Comparison of ENCODE assay signal across 20 mouse cellular contexts in the genomic region with DNA sequence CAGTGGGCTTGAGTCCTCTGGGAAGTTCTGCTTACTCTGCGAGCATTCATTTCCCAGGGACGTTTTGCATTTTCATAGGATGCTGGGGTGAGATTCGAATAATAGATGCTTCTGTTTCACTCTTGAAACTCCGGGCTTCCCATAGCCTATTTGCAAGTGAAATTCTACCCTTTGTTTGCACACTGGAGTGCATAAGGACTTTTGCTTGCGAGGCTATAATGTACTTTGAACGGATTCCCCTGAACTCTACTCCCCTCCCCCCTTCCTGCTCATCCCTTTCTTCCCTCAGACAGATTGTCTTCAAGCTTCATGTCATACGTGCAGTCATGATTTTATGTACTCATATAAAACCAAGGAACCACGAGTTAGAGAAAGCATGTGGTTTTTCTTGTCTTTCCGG. TPM values are rescaled to one million over a fixed set of nuclear protein-coding genes. Genes with fewer than 3 reads are reported as not detected.
DNase-seq lines count a peak whose midpoint lies in the region; ATAC-seq lines count a peak whose summit lies in the region.
"Had no signal": no experiment of that assay in that cellular context is flagged by ENCODE, and none has a peak within 500 bp of the region (broad histone marks: within the 10 kb centered on the region; RNA-seq: fewer than 3 reads in every experiment).

No protein-coding gene starts in this region.

- H3K9me3 ChIP-seq in hindbrain, embryonic 12.5 days (replicated peaks) = no peaks in the 10 kb centered on the region
- 0 out of 2 replicates have a peak, but pooled peaks cover 5% of the 10 kb centered on the region for H3K9me3 ChIP-seq in hindbrain, embryonic 14.5 days (ENCODE audit: control insufficient read depth, low read length)
- no peaks in the 10 kb centered on the region for H3K9me3 ChIP-seq in midbrain, embryonic 13.5 days
- H3K9me3 ChIP-seq in intestine, embryonic 16.5 days (ENCODE audit: control insufficient read depth, low read length) = no peaks in the 10 kb centered on the region
- H3K9me3 ChIP-seq: forebrain, embryonic 15.5 days; hindbrain, embryonic 15.5 days; neural tube, embryonic 15.5 days had no signal

- no peak overlapping the region for H3K4me2 ChIP-seq in hindbrain, embryonic 12.5 days (replicated peaks)
- no peak overlapping the region for H3K4me2 ChIP-seq in hindbrain, embryonic 14.5 days (replicated peaks)
- no peak overlapping the region for H3K4me2 ChIP-seq in midbrain, embryonic 13.5 days (replicated peaks)
- no peak overlapping the region for H3K4me2 ChIP-seq in intestine, embryonic 16.5 days (ENCODE audit: low read depth, low read length)
- H3K4me2 ChIP-seq: forebrain, embryonic 15.5 days; heart, embryonic 11.5 days; hindbrain, embryonic 15.5 days; neural tube, embryonic 15.5 days had no signal

- H3K4me1 ChIP-seq in hindbrain, embryonic 12.5 days = peaks cover 6% of the 10 kb centered on the region
- H3K4me1 ChIP-seq in hindbrain, embryonic 14.5 days (replicated peaks; ENCODE audit: control insufficient read depth, insufficient read depth, low read length) = 0 out of 2 replicates have a peak, but pooled peaks cover 4% of the 10 kb centered on the region
- peaks cover 10% of the 10 kb centered on the region; the same call in 1 of the 2 replicates for H3K4me1 ChIP-seq in midbrain, embryonic 13.5 days (replicated peaks)
- 0 out of 2 replicates have a peak, but pooled peaks cover 2% of the 10 kb centered on the region for H3K4me1 ChIP-seq in intestine, embryonic 16.5 days (ENCODE audit: control insufficient read depth, insufficient read depth, low read length)
- H3K4me1 ChIP-seq: megakaryocyte, embryonic 14.5 days had no signal

- H3K36me3 ChIP-seq in hindbrain, embryonic 12.5 days = no peaks in the 10 kb centered on the region
- no peaks in the 10 kb centered on the region for H3K36me3 ChIP-seq in hindbrain, embryonic 14.5 days (replicated peaks; ENCODE audit: control insufficient read depth, insufficient read depth)
- H3K36me3 ChIP-seq in midbrain, embryonic 13.5 days = no peaks in the 10 kb centered on the region
- no peaks in the 10 kb centered on the region for H3K36me3 ChIP-seq in intestine, embryonic 16.5 days (ENCODE audit: control insufficient read depth, insufficient read depth, low read length)
- H3K36me3 ChIP-seq: forebrain, embryonic 15.5 days; hindbrain, embryonic 15.5 days; neural tube, embryonic 15.5 days had no signal

- 30% methylated on average over 9 of the region's 9 CpGs for WGBS in hindbrain, embryonic 12.5 days
- WGBS in hindbrain, embryonic 14.5 days = 23% methylated on average over 9 of the region's 9 CpGs
- 30% methylated on average over 9 of the region's 9 CpGs for WGBS in midbrain, embryonic 13.5 days
- 45% methylated on average over 9 of the region's 9 CpGs for WGBS in intestine, embryonic 16.5 days

- peak; percentile 61 for ATAC-seq in hindbrain, embryonic 12.5 days (ENCODE audit: low FRiP score)
- ATAC-seq in hindbrain, embryonic 14.5 days (ENCODE audit: low FRiP score) = no peak
- ATAC-seq in midbrain, embryonic 13.5 days = peak; percentile 37; the same call in 1 of the 2 replicates
- ATAC-seq in intestine, embryonic 16.5 days = no peak
- ATAC-seq: forebrain, embryonic 15.5 days had no signal

- no peak overlapping the region for H3K9ac ChIP-seq in hindbrain, embryonic 12.5 days
- H3K9ac ChIP-seq in hindbrain, embryonic 14.5 days = no peak overlapping the region
- H3K9ac ChIP-seq in midbrain, embryonic 13.5 days (replicated peaks) = no peak overlapping the region
- no peak overlapping the region for H3K9ac ChIP-seq in intestine, embryonic 16.5 days (ENCODE audit: low read depth, low read length)
- H3K9ac ChIP-seq: forebrain, embryonic 15.5 days; hindbrain, embryonic 15.5 days; neural tube, embryonic 15.5 days had no signal

- DNase-seq in embryo, embryonic 10 days (ENCODE audit: low spot score) = peak; percentile 3
- no peak for DNase-seq in embryo, embryonic 9.5 days (ENCODE audit: extremely low spot score)
- no peak for DNase-seq in hindbrain, embryonic 14.5 days (ENCODE audit: low spot score)
- peak; percentile 29 for DNase-seq in R1 (ENCODE audit: low read depth, low spot score)
- no peak for DNase-seq in layer of hippocampus, postnatal 36 days
- DNase-seq: adrenal gland, postnatal 10 days; cerebellum, adult 9-11 months; heart, postnatal 10 days; kidney, adult 18-20 months; lung, adult 18-20 months; thymus, postnatal 25 days had no signal

- H3K4me3 ChIP-seq in hindbrain, embryonic 12.5 days = no peak overlapping the region
- no peak overlapping the region for H3K4me3 ChIP-seq in hindbrain, embryonic 14.5 days (replicated peaks; ENCODE audit: low read length)
- no peak overlapping the region for H3K4me3 ChIP-seq in midbrain, embryonic 13.5 days (replicated peaks)
- H3K4me3 ChIP-seq in intestine, embryonic 16.5 days (ENCODE audit: low read length) = no peak overlapping the region
- H3K4me3 ChIP-seq: forebrain, embryonic 15.5 days; hindbrain, embryonic 15.5 days; megakaryocyte, embryonic 14.5 days; myocyte; neural tube, embryonic 15.5 days had no signal

- H3K27ac ChIP-seq in hindbrain, embryonic 12.5 days = no peak overlapping the region
- H3K27ac ChIP-seq in hindbrain, embryonic 14.5 days = no peak overlapping the region
- no peak overlapping the region for H3K27ac ChIP-seq in midbrain, embryonic 13.5 days
- H3K27ac ChIP-seq in intestine, embryonic 16.5 days (ENCODE audit: low read length) = no peak overlapping the region
- H3K27ac ChIP-seq: forebrain, embryonic 15.5 days; hindbrain, embryonic 15.5 days; neural tube, embryonic 15.5 days had no signal

- H3K27me3 ChIP-seq in hindbrain, embryonic 12.5 days = no peaks in the 10 kb centered on the region
- no peaks in the 10 kb centered on the region for H3K27me3 ChIP-seq in hindbrain, embryonic 14.5 days (ENCODE audit: control insufficient read depth, insufficient read depth, low read length)
- H3K27me3 ChIP-seq in midbrain, embryonic 13.5 days = no peaks in the 10 kb centered on the region
- no peaks in the 10 kb centered on the region for H3K27me3 ChIP-seq in intestine, embryonic 16.5 days (replicated peaks; ENCODE audit: control insufficient read depth, insufficient read depth, low read length)
- H3K27me3 ChIP-seq: forebrain, embryonic 15.5 days; hindbrain, embryonic 15.5 days; neural tube, embryonic 15.5 days had no signal

RNA-seq across cellular contexts. Expression of a gene that starts 53.4 kb away (rescaled TPM):
- polyA plus RNA-seq in hindbrain, embryonic 12.5 days (2016; fragmentation: Nextera tagmentation; extraction: Ambion mirVana) = 7.3 and 7.7 TPM in 2 replicates
- 3.0 and 3.8 TPM in 2 replicates for polyA plus RNA-seq in hindbrain, embryonic 14.5 days (2014; fragmentation: Nextera tagmentation; extraction: Ambion mirVana)
- polyA plus RNA-seq in midbrain, embryonic 13.5 days (2015; fragmentation: Nextera tagmentation; extraction: Ambion mirVana) = 3.1 and 3.3 TPM in 2 replicates
- 1 to 10 TPM; 5.3 to 7.2 TPM for total RNA-seq in layer of hippocampus, postnatal 36 days (2021)
- polyA plus RNA-seq in intestine, embryonic 16.5 days (2015; fragmentation: Nextera tagmentation; extraction: Ambion mirVana) = 13.4 and 14.2 TPM in 2 replicates

Comparison
In these comparisons a context has a peak if more than half of its experiments do, and no peak if none do; other contexts are left out.
1. DNase-seq: peak in embryo, embryonic 10 days (single experiment) and R1 (single experiment); none in embryo, embryonic 9.5 days (single experiment), hindbrain, embryonic 14.5 days (single experiment) and layer of hippocampus, postnatal 36 days (0 of 2).
2. ATAC-seq: peak in hindbrain, embryonic 12.5 days (single experiment) and midbrain, embryonic 13.5 days (single experiment); none in hindbrain, embryonic 14.5 days (single experiment) and intestine, embryonic 16.5 days (single experiment).